Comparison of ENCODE assay signal across 8 mouse cellular contexts in the genomic region with DNA sequence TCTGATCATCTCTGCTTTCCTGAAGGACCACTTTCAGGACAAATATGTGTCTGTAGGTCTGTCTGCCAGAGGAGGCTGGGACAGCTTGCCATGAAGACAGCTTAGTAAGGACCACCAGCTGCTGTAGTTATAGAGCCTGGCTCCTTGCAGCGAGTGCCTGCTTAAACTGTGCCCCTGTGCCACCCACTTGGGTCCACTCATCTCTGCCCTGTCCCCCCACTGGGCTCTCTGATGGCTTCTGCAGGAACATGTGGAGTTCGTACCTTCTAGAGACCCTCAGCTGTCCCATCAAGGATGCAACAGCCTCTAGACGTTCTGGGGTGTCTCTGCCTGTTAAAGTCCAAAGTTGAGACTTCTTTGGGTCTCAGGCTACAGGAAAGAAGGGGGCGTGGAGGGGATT. TPM values are rescaled to one million over a fixed set of nuclear protein-coding genes. Genes with fewer than 3 reads are reported as not detected.
A peak's percentile ranks its signal among the peaks of the same experiment; 100 is the strongest.
DNase-seq lines count a peak whose midpoint lies in the region; ATAC-seq and TF ChIP-seq lines count a peak whose summit lies in the region.

No protein-coding gene starts in this region.

- WGBS in liver, adult 2 months = 69% methylated on average over 4 of the region's 4 CpGs
- WGBS in forebrain, embryonic 13.5 days = 36% methylated on average over 4 of the region's 4 CpGs
- WGBS in limb, embryonic 14.5 days = 20% methylated on average over 4 of the region's 4 CpGs
- WGBS in small intestine, adult 2 months = 42% methylated on average over 4 of the region's 4 CpGs

- H3K9me3 ChIP-seq in forebrain, embryonic 13.5 days (replicated peaks) = no peaks in the 10 kb centered on the region
- no peaks in the 10 kb centered on the region for H3K9me3 ChIP-seq in limb, embryonic 14.5 days (ENCODE audit: control insufficient read depth, low read length)

- no peaks in the 10 kb centered on the region for H3K36me3 ChIP-seq in liver, adult 2 months (ENCODE audit: control insufficient read depth, insufficient read depth, low read length)
- peaks cover 11% of the 10 kb centered on the region for H3K36me3 ChIP-seq in forebrain, embryonic 13.5 days (ENCODE audit: poor library complexity, severe bottlenecking)
- peaks cover 43% of the 10 kb centered on the region for H3K36me3 ChIP-seq in limb, embryonic 14.5 days (ENCODE audit: control insufficient read depth, insufficient read depth, low read length)
- H3K36me3 ChIP-seq in small intestine, adult 2 months (ENCODE audit: control insufficient read depth, insufficient read depth, low read length) = peaks cover 1% of the 10 kb centered on the region; the same call in 1 of the 2 replicates

- no peak for DNase-seq in liver, adult 2 months (ENCODE audit: extremely low read depth, low read depth, low spot score)
- DNase-seq in liver = no peak
- DNase-seq in limb, embryonic 14.5 days (ENCODE audit: low spot score) = no peak
- no peak for DNase-seq in adipocyte (ENCODE audit: low spot score)
- DNase-seq in cerebellum, adult 18-20 months = no peak

- H3K4me1 ChIP-seq in liver, adult 2 months (ENCODE audit: control insufficient read depth, insufficient read depth, low read length) = no peaks in the 10 kb centered on the region
- peaks cover 69% of the 10 kb centered on the region for H3K4me1 ChIP-seq in forebrain, embryonic 13.5 days
- peaks cover 76% of the 10 kb centered on the region for H3K4me1 ChIP-seq in limb, embryonic 14.5 days (ENCODE audit: control insufficient read depth, insufficient read depth, low read length)
- peaks cover 36% of the 10 kb centered on the region for H3K4me1 ChIP-seq in small intestine, adult 2 months (ENCODE audit: control insufficient read depth, insufficient read depth, insufficient read length, low read length)

- peak overlapping the region; percentile 67 for H3K4me2 ChIP-seq in forebrain, embryonic 13.5 days
- H3K4me2 ChIP-seq in limb, embryonic 14.5 days (replicated peaks; ENCODE audit: low read depth, low read length, severe bottlenecking) = peak overlapping the region; percentile 77

- ATAC-seq in forebrain, embryonic 13.5 days = no peak
- ATAC-seq in limb, embryonic 14.5 days (ENCODE audit: low FRiP score, low read depth) = no peak
- ATAC-seq in cerebellum, adult (ENCODE audit: insufficient number of reproducible peaks, low FRiP score, low TSS enrichment) = no peak

- no peaks in the 10 kb centered on the region for H3K79me2 ChIP-seq in liver, adult 2 months (ENCODE audit: control insufficient read depth, insufficient read depth, low read length)

- H3K27ac ChIP-seq in liver, adult 2 months (replicated peaks; ENCODE audit: insufficient read depth, low read depth, low read length) = peak overlapping the region; percentile 37; the same call in 1 of the 2 replicates
- peak overlapping the region; percentile 77 for H3K27ac ChIP-seq in forebrain, embryonic 13.5 days
- H3K27ac ChIP-seq in limb, embryonic 14.5 days (replicated peaks; ENCODE audit: low read depth, low read length) = peak overlapping the region; percentile 95
- peak overlapping the region; percentile 19; the same call in 1 of the 2 replicates for H3K27ac ChIP-seq in small intestine, adult 2 months (ENCODE audit: insufficient read depth, low read depth, low read length)

- peaks cover 10% of the 10 kb centered on the region for H3K27me3 ChIP-seq in liver, adult 2 months (ENCODE audit: control insufficient read depth, insufficient read depth, low read length)
- peaks cover 24% of the 10 kb centered on the region for H3K27me3 ChIP-seq in forebrain, embryonic 13.5 days
- no peaks in the 10 kb centered on the region for H3K27me3 ChIP-seq in limb, embryonic 14.5 days (ENCODE audit: control insufficient read depth, insufficient read depth, low read length)
- H3K27me3 ChIP-seq in small intestine, adult 2 months (ENCODE audit: control insufficient read depth, insufficient read depth, low read length) = no peaks in the 10 kb centered on the region

- H3K9ac ChIP-seq in liver, adult 2 months (ENCODE audit: low read depth, low read length) = peak overlapping the region; percentile 24; the same call in 1 of the 2 replicates
- peak overlapping the region; percentile 67 for H3K9ac ChIP-seq in forebrain, embryonic 13.5 days
- peak overlapping the region; percentile 53 for H3K9ac ChIP-seq in limb, embryonic 14.5 days (ENCODE audit: low read depth, low read length, severe bottlenecking)

- TF ChIP-seq CTCF in liver, adult 2 months (IDR thresholded peaks at IDR 0.05; ENCODE audit: low read depth, low read length) = no peak
- TF ChIP-seq CTCF in small intestine, adult 2 months (IDR thresholded peaks at IDR 0.05; ENCODE audit: extremely low read depth, insufficient read length, insufficient replicate concordance, low read depth, low read length) = no peak

- TF ChIP-seq POLR2A in liver, adult 2 months (IDR thresholded peaks at IDR 0.05; ENCODE audit: extremely low read depth, insufficient read depth, low read length) = no peak
- TF ChIP-seq POLR2A in limb, embryonic 14.5 days (IDR thresholded peaks at IDR 0.05; ENCODE audit: borderline replicate concordance, extremely low read depth, insufficient read depth, insufficient read length) = no peak
- no peak for TF ChIP-seq POLR2A in small intestine, adult 2 months (IDR thresholded peaks at IDR 0.05; ENCODE audit: low read depth, low read length)

- no peak overlapping the region for H3K4me3 ChIP-seq in liver, adult 2 months (ENCODE audit: insufficient read depth, low read depth, low read length)
- peak overlapping the region; percentile 36 for H3K4me3 ChIP-seq in forebrain, embryonic 13.5 days
- peak overlapping the region; percentile 39 for H3K4me3 ChIP-seq in limb, embryonic 14.5 days (replicated peaks; ENCODE audit: low read length)
- peak overlapping the region; percentile 44 for H3K4me3 ChIP-seq in small intestine, adult 2 months (ENCODE audit: low read depth, low read length)

RNA-seq across cellular contexts. Expression of gene Ephb3, which starts 6.9 kb away (rescaled TPM):
- total RNA-seq in liver, adult 2 months (2014; rRNA removed) = 0.40 and 0.83 TPM in 2 replicates
- 0.31 and 0.44 TPM in 2 replicates for polyA plus RNA-seq in liver, adult 2 months (2012; rRNA removed)
- 7.1 and 8.1 TPM in 2 replicates for polyA plus RNA-seq in forebrain, embryonic 13.5 days (2015; fragmentation: Nextera tagmentation; extraction: Ambion mirVana)
- polyA plus RNA-seq in limb, embryonic 14.5 days (2012; rRNA removed) = 70.9 and 96.8 TPM in 2 replicates
- polyA plus RNA-seq in limb, embryonic 14.5 days (2014; fragmentation: Nextera tagmentation; extraction: Ambion mirVana) = 37.0 and 42.1 TPM in 2 replicates
- 9.3 and 11.3 TPM in 2 replicates for polyA plus RNA-seq in small intestine, adult 2 months (2012; rRNA removed)

RNA-seq across cellular contexts. Expression of gene Teddm3, which starts 57.7 kb away (rescaled TPM):
- total RNA-seq in liver, adult 2 months (2014; rRNA removed) = not detected in 2 replicates
- polyA plus RNA-seq in liver, adult 2 months (2012; rRNA removed) = not detected in 2 replicates
- not detected in 2 replicates for polyA plus RNA-seq in forebrain, embryonic 13.5 days (2015; fragmentation: Nextera tagmentation; extraction: Ambion mirVana)
- 0.28 and 0.31 TPM in 2 replicates for polyA plus RNA-seq in limb, embryonic 14.5 days (2012; rRNA removed)
- polyA plus RNA-seq in limb, embryonic 14.5 days (2014; fragmentation: Nextera tagmentation; extraction: Ambion mirVana) = 0.69 and 2.1 TPM in 2 replicates
- 10.6 TPM in 1 of 2 replicates, not detected in the other for polyA plus RNA-seq in small intestine, adult 2 months (2012; rRNA removed)

Comparison
In these comparisons a context has a peak if more than half of its experiments do, and no peak if none do; other contexts are left out.
1. H3K27ac ChIP-seq: peak in every context shown above with its lines; median percentile 95 in limb, embryonic 14.5 days; 77 in forebrain, embryonic 13.5 days; 37 in liver, adult 2 months; 19 in small intestine, adult 2 months.